Mouse (Mus musculus): ENCODE measurements around the gene Lcp1. TPM values are rescaled to one million over a fixed set of nuclear protein-coding genes. Genes with fewer than 3 reads are reported as not detected.
A peak's percentile ranks its signal among the peaks of the same experiment; 100 is the strongest.

Gene Lcp1
- polyA plus RNA-seq, 1 experiment from 2014 or later: 26.5 TPM

GRCm38 (mm10) chr14:75233070-75233469 is 102.2 kb downstream of the Lcp1 start:
- DNase-seq (ENCODE audit: low spot score) (no peak), ATAC-seq (replicated peaks; ENCODE audit: low FRiP score) (no peak)
- WGBS: 92% methylated on average over 5 of the region's 5 CpGs
- Histone ChIP-seq H3K9ac (ENCODE audit: low read length) (no peak overlapping the region), H3K36me3 (ENCODE audit: control insufficient read depth, insufficient read depth, low read length) (no peaks in the 10 kb centered on the region), H3K4me2 (ENCODE audit: low read depth, low read length, severe bottlenecking) (no peak overlapping the region), H3K9me3 (ENCODE audit: control insufficient read depth, low read length) (no peaks in the 10 kb centered on the region), H3K4me1 (replicated peaks; ENCODE audit: control insufficient read depth, insufficient read depth, low read length) (peaks cover 10% of the 10 kb centered on the region), H3K27me3 (ENCODE audit: control insufficient read depth, insufficient read depth, low read length) (no peaks in the 10 kb centered on the region), H3K27ac (ENCODE audit: low read depth, low read length) (no peak overlapping the region), H3K4me3 (ENCODE audit: low read depth, low read length) (no peak overlapping the region)

- H3K4me3 ChIP-seq (ENCODE audit: low read depth, low read length): no peak overlapping the region
- H3K4me2 ChIP-seq (ENCODE audit: low read depth, low read length, severe bottlenecking): peak overlapping the region; percentile 29; the same call in 1 of the 2 replicates
- peak overlapping the region; percentile 16; the same call in 1 of the 2 replicates for H3K9ac ChIP-seq (ENCODE audit: low read length)
- H3K9me3 ChIP-seq (ENCODE audit: control insufficient read depth, low read length): no peaks in the 10 kb centered on the region
- peaks cover 12% of the 10 kb centered on the region for H3K4me1 ChIP-seq (replicated peaks; ENCODE audit: control insufficient read depth, insufficient read depth, low read length)
- 46% methylated on average over 8 of the region's 8 CpGs for WGBS
- peak overlapping the region; percentile 93 for H3K27ac ChIP-seq (ENCODE audit: low read depth, low read length)
- DNase-seq (ENCODE audit: low spot score) (no peak), ATAC-seq (replicated peaks; ENCODE audit: low FRiP score) (peak; percentile 55)
- no peaks in the 10 kb centered on the region for H3K36me3 ChIP-seq (ENCODE audit: control insufficient read depth, insufficient read depth, low read length)
- H3K27me3 ChIP-seq (ENCODE audit: control insufficient read depth, insufficient read depth, low read length): no peaks in the 10 kb centered on the region
These were observed 104.7 kb downstream of the Lcp1 start for GRCm38 (mm10) chr14:75235552-75235951.

GRCm38 (mm10) chr14:75235955-75236635 is 105.2 kb downstream of the Lcp1 start:
- WGBS: 13% methylated on average over 9 of the region's 9 CpGs
- Histone ChIP-seq H3K4me1 (replicated peaks; ENCODE audit: control insufficient read depth, insufficient read depth, low read length) (peaks cover 12% of the 10 kb centered on the region), H3K4me3 (ENCODE audit: low read depth, low read length) (no peak overlapping the region), H3K27ac (ENCODE audit: low read depth, low read length) (peak overlapping the region; percentile 93), H3K9ac (ENCODE audit: low read length) (peak overlapping the region; percentile 16; the same call in 1 of the 2 replicates), H3K27me3 (ENCODE audit: control insufficient read depth, insufficient read depth, low read length) (no peaks in the 10 kb centered on the region), H3K4me2 (ENCODE audit: low read depth, low read length, severe bottlenecking) (peak overlapping the region; percentile 29; the same call in 1 of the 2 replicates), H3K9me3 (ENCODE audit: control insufficient read depth, low read length) (no peaks in the 10 kb centered on the region), H3K36me3 (ENCODE audit: control insufficient read depth, insufficient read depth, low read length) (no peaks in the 10 kb centered on the region)
- peak; percentile 82 for DNase-seq (ENCODE audit: low spot score)
- ATAC-seq (replicated peaks; ENCODE audit: low FRiP score): peak; percentile 94

GRCm38 (mm10) chr14:75236636-75237003 is 105.7 kb downstream of the Lcp1 start:
- DNase-seq (ENCODE audit: low spot score) (peak; percentile 59), ATAC-seq (replicated peaks; ENCODE audit: low FRiP score) (peak; percentile 45)
- Histone ChIP-seq H3K27ac (ENCODE audit: low read depth, low read length) (peak overlapping the region; percentile 92), H3K27me3 (ENCODE audit: control insufficient read depth, insufficient read depth, low read length) (no peaks in the 10 kb centered on the region), H3K9me3 (ENCODE audit: control insufficient read depth, low read length) (no peaks in the 10 kb centered on the region), H3K36me3 (ENCODE audit: control insufficient read depth, insufficient read depth, low read length) (no peaks in the 10 kb centered on the region), H3K4me1 (replicated peaks; ENCODE audit: control insufficient read depth, insufficient read depth, low read length) (peaks cover 12% of the 10 kb centered on the region), H3K9ac (ENCODE audit: low read length) (0 out of 2 replicates have a peak overlapping the region, but pooled peaks have one; percentile 18), H3K4me3 (ENCODE audit: low read depth, low read length) (no peak overlapping the region), H3K4me2 (ENCODE audit: low read depth, low read length, severe bottlenecking) (no peak overlapping the region)
- 28% methylated on average over 4 of the region's 4 CpGs for WGBS

- peak overlapping the region; percentile 92 for H3K27ac ChIP-seq (ENCODE audit: low read depth, low read length)
These were observed 106.2 kb downstream of the Lcp1 start for GRCm38 (mm10) chr14:75237096-75237495.

GRCm38 (mm10) chr14:75238054-75238692 is 107.3 kb downstream of the Lcp1 start:
- Histone ChIP-seq H3K4me1 (replicated peaks; ENCODE audit: control insufficient read depth, insufficient read depth, low read length) (peaks cover 12% of the 10 kb centered on the region), H3K4me2 (ENCODE audit: low read depth, low read length, severe bottlenecking) (no peak overlapping the region), H3K36me3 (ENCODE audit: control insufficient read depth, insufficient read depth, low read length) (no peaks in the 10 kb centered on the region), H3K27me3 (ENCODE audit: control insufficient read depth, insufficient read depth, low read length) (no peaks in the 10 kb centered on the region), H3K9me3 (ENCODE audit: control insufficient read depth, low read length) (no peaks in the 10 kb centered on the region), H3K27ac (ENCODE audit: low read depth, low read length) (no peak overlapping the region; the same call in 1 of the 2 replicates), H3K9ac (ENCODE audit: low read length) (no peak overlapping the region), H3K4me3 (ENCODE audit: low read depth, low read length) (no peak overlapping the region)
- ATAC-seq (replicated peaks; ENCODE audit: low FRiP score): no peak
- WGBS: 83% methylated on average over 6 of the region's 6 CpGs
- DNase-seq (ENCODE audit: low spot score): no peak

More at GRCm38 (mm10) chr14:75237096-75237495, 106.2 kb downstream of the Lcp1 start:
- 63% methylated on average over 8 of the region's 8 CpGs for WGBS
- Histone ChIP-seq H3K4me1 (replicated peaks; ENCODE audit: control insufficient read depth, insufficient read depth, low read length) (peaks cover 12% of the 10 kb centered on the region), H3K36me3 (ENCODE audit: control insufficient read depth, insufficient read depth, low read length) (no peaks in the 10 kb centered on the region), H3K9me3 (ENCODE audit: control insufficient read depth, low read length) (no peaks in the 10 kb centered on the region), H3K27me3 (ENCODE audit: control insufficient read depth, insufficient read depth, low read length) (no peaks in the 10 kb centered on the region), H3K4me3 (ENCODE audit: low read depth, low read length) (no peak overlapping the region), H3K9ac (ENCODE audit: low read length) (no peak overlapping the region), H3K4me2 (ENCODE audit: low read depth, low read length, severe bottlenecking) (no peak overlapping the region)
- no peak for ATAC-seq (replicated peaks; ENCODE audit: low FRiP score)
- DNase-seq (ENCODE audit: low spot score): no peak

GRCm38 (mm10) chr14:75242087-75242486 is 111.2 kb downstream of the Lcp1 start, which contains the start of gene Cpb2:
TSS of gene Cpb2 (plus strand) at chr14:75242287.
- WGBS: 85% methylated on average over 5 of the region's 5 CpGs

GRCm38 (mm10) chr14:75246024-75247000 is 115.4 kb downstream of the Lcp1 start:
- WGBS: 80% methylated on average over 11 of the region's 11 CpGs
- no peak for ATAC-seq (replicated peaks; ENCODE audit: low FRiP score)
- Histone ChIP-seq H3K36me3 (ENCODE audit: control insufficient read depth, insufficient read depth, low read length) (no peaks in the 10 kb centered on the region), H3K4me1 (replicated peaks; ENCODE audit: control insufficient read depth, insufficient read depth, low read length) (no peaks in the 10 kb centered on the region), H3K9ac (ENCODE audit: low read length) (no peak overlapping the region), H3K4me3 (ENCODE audit: low read depth, low read length) (no peak overlapping the region), H3K9me3 (ENCODE audit: control insufficient read depth, low read length) (no peaks in the 10 kb centered on the region), H3K27me3 (ENCODE audit: control insufficient read depth, insufficient read depth, low read length) (no peaks in the 10 kb centered on the region), H3K27ac (ENCODE audit: low read depth, low read length) (no peak overlapping the region), H3K4me2 (ENCODE audit: low read depth, low read length, severe bottlenecking) (no peak overlapping the region)
- no peak for DNase-seq (ENCODE audit: low spot score)

More at GRCm38 (mm10) chr14:75242087-75242486, 111.2 kb downstream of the Lcp1 start, which contains the start of gene Cpb2:
- H3K27me3 ChIP-seq (ENCODE audit: control insufficient read depth, insufficient read depth, low read length): no peaks in the 10 kb centered on the region
- H3K9me3 ChIP-seq (ENCODE audit: control insufficient read depth, low read length): no peaks in the 10 kb centered on the region
- no peak within 1 kb of the TSS for H3K4me2 ChIP-seq (ENCODE audit: low read depth, low read length, severe bottlenecking)
- no peak for DNase-seq (ENCODE audit: low spot score)
- H3K4me3 ChIP-seq (ENCODE audit: low read depth, low read length): no peak within 1 kb of the TSS
- H3K27ac ChIP-seq (ENCODE audit: low read depth, low read length): no peak within 1 kb of the TSS
- ATAC-seq (replicated peaks; ENCODE audit: low FRiP score): no peak
- no peak within 1 kb of the TSS for H3K9ac ChIP-seq (ENCODE audit: low read length)
- peaks cover 2% of the 10 kb centered on the region; the same call in 1 of the 2 replicates for H3K4me1 ChIP-seq (replicated peaks; ENCODE audit: control insufficient read depth, insufficient read depth, low read length)
- no peaks in the 10 kb centered on the region for H3K36me3 ChIP-seq (ENCODE audit: control insufficient read depth, insufficient read depth, low read length)

Measured in forebrain, embryonic 11.5 days (tissue).